Mouse (Mus musculus): Measurements from ENCODE around the gene As3mt. TPM values are rescaled to one million over a fixed set of nuclear protein-coding genes. Genes with fewer than 3 reads are reported as not detected.

Gene As3mt
- total RNA-seq (2023), result 10 to 100 TPM; 15.5 to 17.6 TPM

GRCm38 (mm10) chr19:46707296-46708151 is at the start of gene As3mt:
As3mt (plus strand) TSS chr19:46707458.

GRCm38 (mm10) chr19:46672766-46673418 is 34.4 kb upstream of the As3mt start, which contains the start of gene Cyp17a1:
Cyp17a1 (minus strand) TSS chr19:46673172.

DNA sequence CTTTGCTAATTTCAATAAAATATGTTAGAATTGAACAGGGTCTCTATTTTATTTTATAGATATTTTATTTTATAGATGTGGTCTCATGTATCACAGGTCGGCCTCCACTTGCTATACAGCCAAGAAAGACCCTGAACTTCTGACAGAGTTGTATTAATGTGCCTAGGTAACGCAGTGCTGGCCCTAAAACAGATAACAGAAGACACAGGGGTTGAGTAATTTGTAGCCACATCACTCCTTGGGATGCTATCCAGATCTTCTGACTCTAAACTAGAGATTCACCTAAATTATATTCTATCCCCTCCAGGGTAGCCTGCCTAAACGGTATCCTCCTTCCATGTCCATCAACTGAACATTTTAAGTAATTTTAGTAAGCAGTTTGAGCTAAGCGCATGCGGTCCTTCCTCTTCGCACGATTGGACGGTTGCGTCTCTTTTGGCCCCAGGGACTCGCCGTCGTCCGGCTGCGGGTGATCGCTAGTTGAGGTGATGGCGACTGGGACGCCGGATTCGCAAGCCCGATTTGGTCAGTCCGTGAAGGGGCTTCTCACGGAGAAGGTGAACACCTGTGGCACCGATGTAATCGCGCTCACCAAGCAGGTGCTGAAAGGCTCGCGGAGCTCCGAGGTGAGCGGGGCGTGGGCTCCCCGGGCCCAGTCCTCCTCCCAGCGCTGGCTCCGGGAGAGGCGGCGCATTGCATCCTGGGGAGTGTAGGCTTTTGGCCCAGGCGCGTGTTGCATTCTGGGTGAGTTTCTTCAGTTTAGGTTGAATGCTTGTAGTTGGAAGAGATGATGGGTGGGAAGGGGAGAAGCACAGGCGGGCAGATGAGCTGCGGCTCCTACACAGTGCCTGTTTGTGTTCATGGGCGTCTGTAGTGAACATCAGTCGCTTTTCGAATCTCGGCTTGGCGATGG is 17.5 kb upstream of the As3mt start, which contains the start of gene Borcs7:
Gene Borcs7, plus strand, starts transcription at position 447 of the 913 bp plus-strand sequence.

GRCm38 (mm10) chr19:46761247-46761946 is 54.1 kb downstream of the As3mt start, which contains the start of gene Cnnm2:
Cnnm2 (plus strand) TSS chr19:46761596.

Other genes with a start within 250 kb of the As3mt start
- 10 to 100 TPM; 47.4 to 56.4 TPM for gene Trim8, start 205.8 kb upstream of the As3mt start, total RNA-seq (2023)
- 1 to 10 TPM; 9.7 to 9.9 TPM for gene Arl3, start 134.3 kb upstream of the As3mt start, total RNA-seq (2023)
- gene Sfxn2, start 134.1 kb upstream of the As3mt start, total RNA-seq (2023), result 1 to 10 TPM; 8.8 to 9.8 TPM
- gene Wbp1l, start 108.4 kb upstream of the As3mt start, total RNA-seq (2023), result 10 to 100 TPM; 71.7 to 72.7 TPM
- not detected for gene Cyp17a1, start 34.3 kb upstream of the As3mt start, total RNA-seq (2023)
- 1 to 10 TPM; 3.9 to 4.1 TPM for gene Borcs7, start 17.6 kb upstream of the As3mt start, total RNA-seq (2023)
- gene Cnnm2, start 54.1 kb downstream of the As3mt start, total RNA-seq (2023), result 1 to 10 TPM; 5.8 to 6.0 TPM